Mouse (Mus musculus): ENCODE data around the gene Unkl.

DNA sequence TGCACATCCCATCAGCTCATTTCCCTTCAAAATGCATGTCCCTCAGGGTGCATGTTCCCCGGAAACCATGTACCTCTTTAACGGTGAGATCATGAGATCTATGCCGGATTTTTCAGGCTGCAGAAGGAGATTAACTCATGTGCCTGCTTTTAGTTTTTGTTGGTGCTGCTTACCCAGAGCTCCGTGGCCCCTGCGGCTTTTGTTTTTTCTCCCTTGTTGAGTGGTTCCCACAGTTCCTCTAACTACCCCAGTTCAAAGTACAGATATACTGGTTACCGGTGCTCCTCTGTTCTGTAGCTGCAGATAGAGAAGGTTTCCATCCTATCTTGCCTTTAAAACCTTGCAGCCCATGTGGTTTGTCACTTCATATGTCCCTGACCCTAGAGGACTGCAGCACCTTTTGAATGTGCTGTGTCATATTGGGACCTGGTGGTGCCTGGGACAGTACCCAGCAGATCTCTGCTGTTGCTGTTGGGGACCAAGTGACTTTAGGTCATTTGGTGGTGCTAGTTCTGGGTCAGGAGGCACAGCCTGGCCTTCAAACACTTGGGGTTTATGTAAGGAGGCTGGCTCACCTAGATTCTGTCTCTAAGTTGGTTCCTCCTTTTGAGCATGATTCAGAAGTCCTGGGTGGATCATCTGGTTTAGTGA lies 34.9 kb downstream of the Unkl start:
- TF ChIP-seq FLI1 (IDR thresholded peaks at IDR 0.05; ENCODE audit: low read length) = no peak
- TF ChIP-seq GATA1 (IDR thresholded peaks at IDR 0.05; ENCODE audit: borderline replicate concordance, low read length) = no peak
